14 mouse cellular contexts compared by ENCODE assay signal in the genomic region with DNA sequence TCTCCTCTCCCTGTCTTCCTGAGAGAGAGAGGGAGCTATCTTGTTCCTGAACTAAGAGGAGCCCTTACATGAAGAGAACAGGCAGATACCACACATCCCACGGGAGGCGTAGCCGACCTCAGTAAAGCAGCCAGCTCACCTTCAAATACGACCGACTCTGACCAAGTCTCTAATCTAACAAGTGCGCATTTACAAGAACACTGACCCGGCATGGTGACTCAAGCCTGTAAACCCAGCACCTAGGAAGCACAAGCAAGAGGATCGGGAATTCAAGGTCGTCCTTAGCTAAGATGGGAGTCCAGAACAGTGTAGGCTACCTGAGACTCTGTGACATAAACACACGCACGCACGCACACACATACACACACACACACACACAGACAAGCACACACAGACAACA. TPM values are rescaled to one million over a fixed set of nuclear protein-coding genes. Genes with fewer than 3 reads are reported as not detected.
"Had no signal": no experiment of that assay in that cellular context is flagged by ENCODE, and none has a peak within 500 bp of the region (broad histone marks: within the 10 kb centered on the region; RNA-seq: fewer than 3 reads in every experiment).

No protein-coding gene starts in this region.

- H3K9ac ChIP-seq: limb, embryonic 12.5 days; liver, embryonic 13.5 days; neural tube, embryonic 12.5 days had no signal

- DNase-seq: kidney, postnatal 10 days; kidney, postnatal 4 days; liver, embryonic 13.5 days; midbrain, embryonic 14.5 days; retina, postnatal 1 day; right cerebral cortex, postnatal 4 days; thymus, postnatal 4 days had no signal

- H3K4me2 ChIP-seq: limb, embryonic 12.5 days; liver, embryonic 13.5 days; neural tube, embryonic 12.5 days had no signal

- H3K36me3 ChIP-seq: liver, embryonic 13.5 days had no signal

- ATAC-seq: hindbrain, postnatal 0 days had no signal

- H3K9me3 ChIP-seq: limb, embryonic 12.5 days; liver, embryonic 13.5 days; neural tube, embryonic 12.5 days had no signal

- H3K27ac ChIP-seq: hindbrain, postnatal 0 days; layer of hippocampus, adult 2 months; limb, embryonic 12.5 days; liver, embryonic 13.5 days; neural tube, embryonic 12.5 days had no signal

- H3K4me3 ChIP-seq: layer of hippocampus, adult 2 months; limb, embryonic 12.5 days; liver, embryonic 13.5 days; myocyte; neural tube, embryonic 12.5 days had no signal

RNA-seq across cellular contexts. Expression of a gene that starts 58.2 kb away (rescaled TPM):
- total RNA-seq: hindbrain, postnatal 0 days; neutrophil, adult 5-6 weeks had no signal
- polyA plus RNA-seq: hindbrain, postnatal 0 days; limb, embryonic 12.5 days; liver, embryonic 13.5 days; midbrain, embryonic 14.5 days; neural tube, embryonic 12.5 days; testis, adult 2 months had no signal
